In the genomic region with DNA sequence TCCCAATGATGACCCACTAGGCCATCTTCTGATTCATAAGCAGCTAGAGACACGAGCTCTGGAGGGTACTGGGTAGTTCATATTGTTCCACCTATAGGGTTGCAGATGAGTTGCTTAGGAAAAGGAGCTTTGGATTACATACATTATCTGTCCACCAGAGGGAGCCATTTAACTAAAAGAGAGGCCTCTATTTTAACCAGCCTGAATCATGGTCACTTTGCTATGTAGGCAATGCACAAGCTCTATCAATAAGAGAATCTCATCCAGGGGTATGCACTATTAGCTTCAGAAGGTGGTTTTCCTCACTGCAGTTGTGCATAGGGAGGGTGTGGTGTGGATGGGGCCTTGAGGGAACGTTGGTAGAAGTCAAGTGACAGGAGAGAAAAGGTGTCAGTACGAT, we compare ENCODE assay signal across 8 mouse cellular contexts.
DNase-seq lines count a peak whose midpoint lies in the region; ATAC-seq and TF ChIP-seq lines count a peak whose summit lies in the region.

No protein-coding gene starts in this region.

- H3K36me3 ChIP-seq in forebrain, embryonic 11.5 days (ENCODE audit: control insufficient read depth, insufficient read depth, low read length) = no peaks in the 10 kb centered on the region
- no peaks in the 10 kb centered on the region for H3K36me3 ChIP-seq in forebrain, embryonic 10.5 days (replicated peaks)
- no peaks in the 10 kb centered on the region for H3K36me3 ChIP-seq in hindbrain, embryonic 16.5 days (ENCODE audit: control insufficient read depth, insufficient read depth, low read length)
- H3K36me3 ChIP-seq in limb, embryonic 10.5 days = no peaks in the 10 kb centered on the region
- no peaks in the 10 kb centered on the region for H3K36me3 ChIP-seq in midbrain, postnatal 0 days (ENCODE audit: insufficient read depth, low read length)

- no peak overlapping the region for H3K27ac ChIP-seq in forebrain, embryonic 11.5 days (ENCODE audit: low read depth, low read length)
- H3K27ac ChIP-seq in forebrain, embryonic 10.5 days = no peak overlapping the region
- no peak overlapping the region for H3K27ac ChIP-seq in hindbrain, embryonic 16.5 days (ENCODE audit: low read depth, low read length)
- no peak overlapping the region for H3K27ac ChIP-seq in limb, embryonic 10.5 days
- H3K27ac ChIP-seq in midbrain, postnatal 0 days (ENCODE audit: low read depth, low read length) = no peak overlapping the region

- no peaks in the 10 kb centered on the region for H3K27me3 ChIP-seq in forebrain, embryonic 11.5 days (ENCODE audit: control insufficient read depth, insufficient read depth, low read length)
- no peaks in the 10 kb centered on the region for H3K27me3 ChIP-seq in forebrain, embryonic 10.5 days (ENCODE audit: poor library complexity, severe bottlenecking)
- no peaks in the 10 kb centered on the region for H3K27me3 ChIP-seq in hindbrain, embryonic 16.5 days (replicated peaks; ENCODE audit: control insufficient read depth, insufficient read depth, low read length)
- H3K27me3 ChIP-seq in limb, embryonic 10.5 days (ENCODE audit: low read depth, poor library complexity, severe bottlenecking) = no peaks in the 10 kb centered on the region
- H3K27me3 ChIP-seq in midbrain, postnatal 0 days (ENCODE audit: insufficient read depth, low read length) = no peaks in the 10 kb centered on the region

- no peak overlapping the region for H3K4me3 ChIP-seq in forebrain, embryonic 11.5 days (ENCODE audit: low read depth, low read length)
- no peak overlapping the region for H3K4me3 ChIP-seq in forebrain, embryonic 10.5 days
- no peak overlapping the region for H3K4me3 ChIP-seq in hindbrain, embryonic 16.5 days (ENCODE audit: low read length)
- H3K4me3 ChIP-seq in limb, embryonic 10.5 days = no peak overlapping the region
- no peak overlapping the region for H3K4me3 ChIP-seq in midbrain, postnatal 0 days (ENCODE audit: low read depth, low read length)

- no peaks in the 10 kb centered on the region for H3K4me1 ChIP-seq in forebrain, embryonic 11.5 days (replicated peaks; ENCODE audit: control insufficient read depth, insufficient read depth, low read length)
- no peaks in the 10 kb centered on the region for H3K4me1 ChIP-seq in forebrain, embryonic 10.5 days
- H3K4me1 ChIP-seq in hindbrain, embryonic 16.5 days (ENCODE audit: control insufficient read depth, insufficient read depth, low read depth, low read length) = no peaks in the 10 kb centered on the region
- H3K4me1 ChIP-seq in limb, embryonic 10.5 days = no peaks in the 10 kb centered on the region
- no peaks in the 10 kb centered on the region for H3K4me1 ChIP-seq in midbrain, postnatal 0 days (ENCODE audit: insufficient read depth, low read length)

- no peak for DNase-seq in forebrain, embryonic 11.5 days (ENCODE audit: low spot score)
- no peak for DNase-seq in forebrain, embryonic 10.5 days (ENCODE audit: extremely low spot score, low spot score)
- DNase-seq in Muller cell, postnatal 12 days (ENCODE audit: inconsistent ontology term) = peak; percentile 49
- peak; percentile 55 for DNase-seq in embryo, embryonic 9.5 days (ENCODE audit: extremely low spot score)
- peak; percentile 32 for DNase-seq in limb, embryonic 10.5 days (ENCODE audit: low spot score)
- DNase-seq in midbrain, postnatal 0 days (ENCODE audit: low spot score) = peak; percentile 95
- DNase-seq in thymus, postnatal 14 days = no peak

- WGBS in forebrain, embryonic 11.5 days = 39% methylated on average over 3 of the region's 3 CpGs
- 50% methylated on average over 3 of the region's 3 CpGs for WGBS in forebrain, embryonic 10.5 days
- WGBS in hindbrain, embryonic 16.5 days = 37% methylated on average over 3 of the region's 3 CpGs
- WGBS in limb, embryonic 10.5 days = 47% methylated on average over 3 of the region's 3 CpGs
- WGBS in midbrain, postnatal 0 days = 42% methylated on average over 3 of the region's 3 CpGs

- H3K9me3 ChIP-seq in forebrain, embryonic 11.5 days (ENCODE audit: control insufficient read depth, low read length) = no peaks in the 10 kb centered on the region
- no peaks in the 10 kb centered on the region for H3K9me3 ChIP-seq in forebrain, embryonic 10.5 days
- no peaks in the 10 kb centered on the region for H3K9me3 ChIP-seq in hindbrain, embryonic 16.5 days (ENCODE audit: control insufficient read depth, low read length)
- H3K9me3 ChIP-seq in limb, embryonic 10.5 days (replicated peaks) = no peaks in the 10 kb centered on the region
- H3K9me3 ChIP-seq in midbrain, postnatal 0 days (ENCODE audit: low read length) = no peaks in the 10 kb centered on the region

- peak; percentile 89 for TF ChIP-seq CTCF in midbrain, postnatal 0 days (IDR thresholded peaks at IDR 0.05)

- ATAC-seq in forebrain, embryonic 11.5 days (replicated peaks; ENCODE audit: low FRiP score) = peak; percentile 87
- ATAC-seq in hindbrain, embryonic 16.5 days = peak; percentile 96
- peak; percentile 70 for ATAC-seq in midbrain, postnatal 0 days (ENCODE audit: low FRiP score)

- H3K9ac ChIP-seq in forebrain, embryonic 11.5 days (ENCODE audit: low read length) = no peak overlapping the region
- no peak overlapping the region for H3K9ac ChIP-seq in hindbrain, embryonic 16.5 days (ENCODE audit: low read depth, low read length)
- no peak overlapping the region for H3K9ac ChIP-seq in midbrain, postnatal 0 days (replicated peaks; ENCODE audit: low read length, poor library complexity, severe bottlenecking)

- H3K4me2 ChIP-seq in forebrain, embryonic 11.5 days (ENCODE audit: low read depth, low read length, severe bottlenecking) = no peak overlapping the region
- no peak overlapping the region for H3K4me2 ChIP-seq in hindbrain, embryonic 16.5 days (ENCODE audit: low read length)
- H3K4me2 ChIP-seq in midbrain, postnatal 0 days (ENCODE audit: low read depth, low read length, poor library complexity, severe bottlenecking) = no peak overlapping the region

Comparison
In these comparisons a context has a peak if more than half of its experiments do, and no peak if none do; other contexts are left out.
1. DNase-seq: peak in Muller cell, postnatal 12 days (single experiment), embryo, embryonic 9.5 days (single experiment), limb, embryonic 10.5 days (single experiment) and midbrain, postnatal 0 days (single experiment); none in forebrain, embryonic 11.5 days (single experiment), forebrain, embryonic 10.5 days (single experiment) and thymus, postnatal 14 days (single experiment).
2. Peak in every context shown above with its lines, with median percentiles within 50 percentile points of each other: ATAC-seq.